Mouse (Mus musculus): ENCODE results near the gene Bdkrb2. TPM values are rescaled to one million over a fixed set of nuclear protein-coding genes. Genes with fewer than 3 reads are reported as not detected.

Bdkrb2 gene
- total RNA-seq, 2 experiments from 2014 or later = 2.3 to 2.5 TPM

GRCm38 (mm10) chr12:105545696-105546435, 17.2 kb upstream of the Bdkrb2 start:
- no peak for DNase-seq (ENCODE audit: low spot score in 2 of 2)

- DNase-seq (ENCODE audit: low spot score in 2 of 2) = no peak
Observed at GRCm38 (mm10) chr12:105546538-105546937, 16.5 kb upstream of the Bdkrb2 start.

GRCm38 (mm10) chr12:105547151-105547550, 15.9 kb upstream of the Bdkrb2 start:
- no peak for DNase-seq (ENCODE audit: low spot score in 2 of 2)

GRCm38 (mm10) chr12:105548001-105548400, 15.0 kb upstream of the Bdkrb2 start:
- no peak for DNase-seq (ENCODE audit: low spot score in 2 of 2)

- no peak for DNase-seq (ENCODE audit: low spot score in 2 of 2)
Observed at GRCm38 (mm10) chr12:105548881-105549280, 14.1 kb upstream of the Bdkrb2 start.

- DNase-seq (ENCODE audit: low spot score in 2 of 2) = no peak
Observed at GRCm38 (mm10) chr12:105549835-105550802, 12.9 kb upstream of the Bdkrb2 start.

GRCm38 (mm10) chr12:105551551-105551989, 11.5 kb upstream of the Bdkrb2 start:
- DNase-seq (ENCODE audit: low spot score in 2 of 2) = no peak

GRCm38 (mm10) chr12:105554151-105554772, 8.8 kb upstream of the Bdkrb2 start:
- DNase-seq (ENCODE audit: low spot score in 2 of 2) = no peak

- DNase-seq (ENCODE audit: low spot score in 2 of 2) = no peak
Observed at GRCm38 (mm10) chr12:105555172-105555571, 7.9 kb upstream of the Bdkrb2 start.

GRCm38 (mm10) chr12:105557250-105557925, 5.6 kb upstream of the Bdkrb2 start:
- DNase-seq (ENCODE audit: low spot score in 2 of 2) = peak in 1 of 2 experiments; percentile 66

GRCm38 (mm10) chr12:105561007-105561534, 2.0 kb upstream of the Bdkrb2 start:
- DNase-seq (ENCODE audit: low spot score in 2 of 2) = no peak

GRCm38 (mm10) chr12:105562056-105562820, 788 bp upstream of the Bdkrb2 start:
- DNase-seq (ENCODE audit: low spot score in 2 of 2) = no peak

- DNase-seq (ENCODE audit: low spot score in 2 of 2) = no peak
Observed at GRCm38 (mm10) chr12:105563726-105564275, 775 bp downstream of the Bdkrb2 start.

GRCm38 (mm10) chr12:105565221-105565620, 2.2 kb downstream of the Bdkrb2 start:
- DNase-seq (ENCODE audit: low spot score in 2 of 2) = no peak

GRCm38 (mm10) chr12:105571867-105572266, 8.8 kb downstream of the Bdkrb2 start:
- no peak for DNase-seq (ENCODE audit: low spot score in 2 of 2)

GRCm38 (mm10) chr12:105572622-105573021, 9.6 kb downstream of the Bdkrb2 start:
- no peak for DNase-seq (ENCODE audit: low spot score in 2 of 2)

- no peak for DNase-seq (ENCODE audit: low spot score in 2 of 2)
Observed at GRCm38 (mm10) chr12:105574356-105574755, 11.3 kb downstream of the Bdkrb2 start.

- no peak for DNase-seq (ENCODE audit: low spot score in 2 of 2)
Observed at GRCm38 (mm10) chr12:105580490-105580889, 17.5 kb downstream of the Bdkrb2 start.

GRCm38 (mm10) chr12:105582486-105582885, 19.5 kb downstream of the Bdkrb2 start:
- no peak for DNase-seq (ENCODE audit: low spot score in 2 of 2)

- no peak for DNase-seq (ENCODE audit: low spot score in 2 of 2)
Observed at GRCm38 (mm10) chr12:105583484-105583883, 20.5 kb downstream of the Bdkrb2 start.
